Mouse (Mus musculus) left cerebral cortex, adult 11 months (tissue): Measurements from ENCODE around the gene Trmt11.
"Not testable (repeated sequence)": the region's sequence is repeated elsewhere in the genome, so short reads cannot be mapped to it uniquely, and the experiment has no call there.

Source experiments
- DNase-seq: peaks from one replicate; pipeline ENCODE4 v3.0.0; 2022; ENCODE audit warnings: low spot score

Gene Trmt11

GRCm38 (mm10) chr10:30555686-30556578 is 44.6 kb downstream of the Trmt11 start:
- DNase-seq: no peak

GRCm38 (mm10) chr10:30552377-30552776 is 48.2 kb downstream of the Trmt11 start:
- DNase-seq: no peak

- no peak for DNase-seq
Observed at GRCm38 (mm10) chr10:30549974-30550373, 50.6 kb downstream of the Trmt11 start.

- DNase-seq: no peak
Observed at GRCm38 (mm10) chr10:30538538-30538815, 62.1 kb downstream of the Trmt11 start.

GRCm38 (mm10) chr10:30537734-30538537 is 62.6 kb downstream of the Trmt11 start:
- DNase-seq: peak; percentile 45

GRCm38 (mm10) chr10:30535930-30536329 is 64.6 kb downstream of the Trmt11 start:
- not testable (repeated sequence) for DNase-seq

GRCm38 (mm10) chr10:30527122-30527521 is 73.4 kb downstream of the Trmt11 start:
- no peak for DNase-seq

GRCm38 (mm10) chr10:30521727-30522126 is 78.8 kb downstream of the Trmt11 start:
- no peak for DNase-seq

- DNase-seq: no peak
Observed at GRCm38 (mm10) chr10:30519143-30519542, 81.4 kb downstream of the Trmt11 start.

- DNase-seq: no peak
Observed at GRCm38 (mm10) chr10:30517224-30517623, 83.3 kb downstream of the Trmt11 start.

GRCm38 (mm10) chr10:30516771-30517170 is 83.8 kb downstream of the Trmt11 start:
- no peak for DNase-seq

- no peak for DNase-seq
Observed at GRCm38 (mm10) chr10:30504736-30505135, 95.8 kb downstream of the Trmt11 start.

- DNase-seq: no peak
Observed at GRCm38 (mm10) chr10:30503168-30503567, 97.4 kb downstream of the Trmt11 start.

GRCm38 (mm10) chr10:30502718-30503117 is 97.8 kb downstream of the Trmt11 start:
- DNase-seq: no peak

GRCm38 (mm10) chr10:30498223-30498622 is 102.3 kb downstream of the Trmt11 start:
- DNase-seq: not testable (repeated sequence)
